Mouse (Mus musculus): ENCODE measurements around the gene 1700010I14Rik.

- no peak for TF ChIP-seq POLR2A (IDR thresholded peaks at IDR 0.05; ENCODE audit: control insufficient read depth, low read depth, low read length)
- TF ChIP-seq CTCF (IDR thresholded peaks at IDR 0.05; ENCODE audit: control insufficient read depth, insufficient read depth, insufficient replicate concordance, low read depth, low read length), result no peak
These were observed 27.0 kb upstream of the 1700010I14Rik start for GRCm38 (mm10) chr17:8961097-8961496.
